Mouse (Mus musculus) small intestine, adult 2 months (tissue): ENCODE data around the gene Arhgap31. TPM values are rescaled to one million over a fixed set of nuclear protein-coding genes. Genes with fewer than 3 reads are reported as not detected.
"Not testable (repeated sequence)": the region's sequence is repeated elsewhere in the genome, so short reads cannot be mapped to it uniquely, and the experiment has no call there.

Experiments
- H3K27ac ChIP-seq: fragments of 200-500 bp; 2 replicates; pipeline ENCODE4 v1.5.1; 2012; ENCODE audit warnings: low read depth, low read length, control low read depth, inconsistent platforms; ENCODE audit not compliant: insufficient read depth
- H3K27me3 ChIP-seq: fragments of 200-500 bp; 2 replicates; pipeline ENCODE4 v1.6.1; 2012; ENCODE audit warnings: mild to moderate bottlenecking, moderate library complexity, low read length, inconsistent platforms; ENCODE audit not compliant: control insufficient read depth, insufficient read depth
- H3K36me3 ChIP-seq: fragments of 200-500 bp; 2 replicates; pipeline ENCODE4 v1.6.1; 2012; ENCODE audit warnings: mild to moderate bottlenecking, low read length, control low read depth, inconsistent platforms; ENCODE audit not compliant: control insufficient read depth, insufficient read depth
- H3K4me1 ChIP-seq: fragments of 200-500 bp; 2 replicates; pipeline ENCODE4 v1.6.1; 2012; ENCODE audit warnings: low read length, inconsistent platforms, mixed read lengths; ENCODE audit not compliant: control insufficient read depth, insufficient read depth, insufficient read length
- H3K4me3 ChIP-seq: fragments of 200-500 bp; 2 replicates; pipeline ENCODE4 v1.5.1; 2012; ENCODE audit warnings: low read depth, mild to moderate bottlenecking, control low read depth, inconsistent platforms, low read length, moderate library complexity
- CTCF ChIP-seq: fragments of 200-500 bp; IDR thresholded peaks from 2 replicates; pipeline ENCODE4 v1.5.1; 2012; ENCODE audit warnings: low read depth, mild to moderate bottlenecking, control low read depth, inconsistent platforms, low read length, moderate library complexity, mixed read lengths; ENCODE audit not compliant: insufficient replicate concordance, insufficient read length; ENCODE audit errors: extremely low read depth
- POLR2A ChIP-seq: fragments of 200-500 bp; IDR thresholded peaks from 2 replicates; pipeline ENCODE4 v1.6.1; 2012; ENCODE audit warnings: low read depth, mild to moderate bottlenecking, control low read depth, inconsistent platforms, low read length, moderate library complexity
- WGBS: fragments of 180-500 bp; shearing (Covaris S2); methylation state at CpG from one replicate; pipeline ENCODE4 v1.1.7; 2018; 5-methylcytosine and 5-hydroxymethylcytosine counted together
- polyA plus RNA-seq: library from polyadenylated mRNA; depleted of rRNA; stranded (reverse); fragments of >200 nt; gene quantifications from 2 replicates; pipeline ENCODE4 v1.2.3, GENCODE M21; 2012

Gene Arhgap31
- polyA plus RNA-seq, 1 experiment = 4.0 TPM

DNA sequence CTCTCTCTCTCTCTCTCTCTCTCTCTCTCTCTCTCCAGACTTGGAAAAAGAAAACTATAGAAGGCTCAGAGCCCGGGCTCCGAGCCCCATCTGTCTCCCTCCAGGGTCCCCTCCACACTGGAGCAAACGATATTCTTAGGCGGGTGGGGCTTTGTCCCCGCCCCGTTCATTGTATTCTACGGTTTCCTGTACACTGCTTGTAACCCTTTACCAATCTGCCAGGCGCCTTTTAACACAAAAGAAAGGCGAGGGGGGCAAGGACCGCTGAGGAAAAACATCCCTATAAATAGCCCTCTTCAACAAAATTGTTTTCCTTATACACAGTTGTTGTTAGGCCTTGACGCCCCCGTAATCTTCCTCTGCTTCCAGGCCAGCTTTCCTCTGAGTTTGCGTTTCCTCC lies 11.9 kb upstream of the Arhgap31 start:
- TF ChIP-seq POLR2A (no peak), CTCF (no peak)
- Histone ChIP-seq H3K36me3 (no peaks in the 10 kb centered on the region), H3K27me3 (no peaks in the 10 kb centered on the region), H3K27ac (no peak overlapping the region), H3K4me3 (no peak overlapping the region), H3K4me1 (no peaks in the 10 kb centered on the region)
- WGBS = 45% methylated on average over 13 of the region's 13 CpGs

DNA sequence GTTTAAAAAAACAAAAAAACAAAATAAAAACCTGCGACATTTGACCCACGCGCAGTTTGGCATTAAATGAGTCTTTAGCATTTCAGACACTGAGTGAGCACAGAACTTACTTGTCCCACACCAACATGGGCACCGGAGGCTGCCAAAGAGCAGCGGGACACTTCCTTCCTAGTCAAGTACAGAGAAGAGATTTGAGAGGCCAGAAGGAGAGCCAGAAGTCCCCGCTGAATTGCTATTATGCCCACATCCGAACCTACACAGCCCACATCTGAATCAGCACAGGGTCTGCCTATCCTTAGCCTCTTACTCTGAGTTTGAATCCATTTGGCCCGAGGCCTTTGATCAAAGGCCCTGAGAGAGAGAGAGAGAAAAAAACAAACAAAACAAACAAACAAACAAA lies 11.2 kb upstream of the Arhgap31 start:
- Histone ChIP-seq H3K36me3 (no peaks in the 10 kb centered on the region), H3K4me3 (no peak overlapping the region), H3K27ac (peak overlapping the region; percentile 22; the same call in 1 of the 2 replicates), H3K4me1 (no peaks in the 10 kb centered on the region), H3K27me3 (no peaks in the 10 kb centered on the region)
- 75% methylated on average over 8 of the region's 8 CpGs for WGBS
- no peak for TF ChIP-seq POLR2A
- no peak for TF ChIP-seq CTCF

DNA sequence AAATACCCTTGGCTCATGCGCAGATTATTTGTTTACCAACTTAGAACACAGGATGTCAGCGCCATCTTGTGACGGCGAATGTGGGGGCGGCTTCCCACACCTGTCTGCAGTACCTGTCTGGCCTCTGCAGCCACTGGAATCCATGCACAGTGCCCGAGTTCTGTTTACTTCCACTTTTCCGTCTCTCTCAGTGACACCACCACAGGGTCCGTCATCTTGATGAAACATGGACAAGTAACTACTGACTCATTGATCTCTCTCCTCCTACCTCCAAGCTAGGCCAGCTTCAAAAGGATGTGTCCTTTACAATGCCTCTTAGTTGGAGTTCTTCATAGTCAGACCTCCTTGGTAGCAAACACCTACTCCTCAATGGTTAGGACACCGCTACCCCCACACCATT lies 8.3 kb upstream of the Arhgap31 start:
- 91% methylated on average over 9 of the region's 9 CpGs for WGBS
- no peaks in the 10 kb centered on the region for H3K36me3 ChIP-seq
- H3K4me3 ChIP-seq = no peak overlapping the region
- no peaks in the 10 kb centered on the region for H3K27me3 ChIP-seq
- TF ChIP-seq POLR2A = no peak
- TF ChIP-seq CTCF = no peak
- H3K27ac ChIP-seq = no peak overlapping the region
- H3K4me1 ChIP-seq = no peaks in the 10 kb centered on the region

DNA sequence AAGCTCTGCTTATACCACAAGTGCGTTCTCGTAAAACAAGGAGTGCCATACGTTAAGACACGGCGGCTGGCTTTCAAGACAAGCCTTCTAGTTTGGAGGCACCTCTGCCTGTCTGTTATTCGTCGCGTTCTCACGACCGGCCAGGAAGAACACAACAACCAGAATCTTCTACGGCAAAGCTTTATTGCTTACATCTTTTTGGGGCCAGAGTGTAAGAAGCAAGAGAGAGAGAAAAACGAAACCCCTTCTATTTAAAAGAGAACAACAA lies 1.1 kb upstream of the Arhgap31 start:
- Histone ChIP-seq H3K27ac (peak overlapping the region; percentile 91), H3K4me3 (peak overlapping the region; percentile 25)
- H3K36me3 ChIP-seq, H3K4me1 ChIP-seq, H3K27me3 ChIP-seq: not testable (repeated sequence)
- 29% methylated on average over 11 of the region's 12 CpGs for WGBS

DNA sequence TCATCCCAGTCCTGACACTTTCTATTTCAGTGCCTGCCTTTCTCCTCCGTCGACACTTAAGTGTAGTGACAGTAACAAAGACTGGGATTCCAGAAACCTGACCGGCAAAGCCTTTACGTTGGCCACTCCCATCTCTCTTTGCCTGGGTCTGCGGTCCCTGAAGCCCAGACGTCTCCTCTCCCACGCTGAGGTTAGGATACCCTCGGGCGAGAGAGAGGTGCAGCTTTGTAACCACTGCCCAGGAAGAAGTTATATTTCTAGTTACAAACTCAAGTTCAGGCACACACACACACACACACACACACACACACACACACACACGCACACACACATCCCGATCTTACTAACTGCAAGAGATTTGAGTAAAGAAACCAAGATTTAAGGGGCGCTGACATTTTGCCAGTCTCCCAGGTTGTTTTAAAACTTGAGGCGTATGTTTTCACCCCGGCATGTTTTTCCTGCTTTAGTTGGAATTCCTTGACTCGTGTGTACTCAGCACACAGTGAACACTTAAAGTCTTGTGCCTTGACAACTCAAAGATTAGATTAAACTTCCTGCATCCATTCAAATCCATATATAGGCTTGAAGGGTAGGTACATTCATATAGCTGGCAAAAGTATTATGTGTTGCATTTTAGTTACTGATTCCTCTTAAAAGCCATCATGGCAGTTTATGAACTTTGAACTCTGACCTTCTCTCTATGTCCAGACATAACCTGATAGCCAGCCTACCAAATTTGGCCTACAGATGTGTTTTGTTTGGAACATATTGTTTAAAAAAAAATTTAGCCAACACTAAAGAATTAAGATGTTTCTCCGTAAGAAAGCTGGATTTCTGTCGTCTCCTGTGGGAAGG lies 557 bp upstream of the Arhgap31 start:
- Histone ChIP-seq H3K4me1 (no peaks in the 10 kb centered on the region), H3K36me3 (no peaks in the 10 kb centered on the region), H3K4me3 (peak overlapping the region; percentile 95), H3K27me3 (no peaks in the 10 kb centered on the region), H3K27ac (peak overlapping the region; percentile 91)
- no peak for TF ChIP-seq POLR2A
- no peak for TF ChIP-seq CTCF
- 12% methylated on average over 17 of the region's 17 CpGs for WGBS

DNA sequence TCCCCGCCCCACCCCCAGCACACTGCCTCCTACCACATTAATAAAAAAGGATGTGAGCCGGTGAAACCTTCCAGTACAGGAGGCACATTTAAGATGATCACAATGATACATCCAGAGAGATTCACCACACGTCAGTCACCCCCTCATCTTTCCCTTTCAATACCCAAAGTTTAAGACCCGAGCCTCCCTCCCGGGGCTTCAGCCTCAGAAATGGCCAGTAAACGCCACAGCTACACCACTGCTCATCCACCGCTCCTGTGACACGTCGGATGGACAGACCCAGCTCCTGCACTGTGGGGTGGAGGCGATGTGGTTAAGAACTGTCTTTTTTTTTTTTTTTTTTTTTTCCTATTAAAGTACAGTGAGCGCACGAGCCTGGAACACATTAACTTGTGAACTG lies 969 bp downstream of the Arhgap31 start:
- Histone ChIP-seq H3K27me3 (no peaks in the 10 kb centered on the region), H3K36me3 (no peaks in the 10 kb centered on the region), H3K4me1 (no peaks in the 10 kb centered on the region), H3K27ac (peak overlapping the region; percentile 91), H3K4me3 (peak overlapping the region; percentile 95)
- TF ChIP-seq POLR2A (no peak), CTCF (no peak)
- 7% methylated on average over 12 of the region's 12 CpGs for WGBS

DNA sequence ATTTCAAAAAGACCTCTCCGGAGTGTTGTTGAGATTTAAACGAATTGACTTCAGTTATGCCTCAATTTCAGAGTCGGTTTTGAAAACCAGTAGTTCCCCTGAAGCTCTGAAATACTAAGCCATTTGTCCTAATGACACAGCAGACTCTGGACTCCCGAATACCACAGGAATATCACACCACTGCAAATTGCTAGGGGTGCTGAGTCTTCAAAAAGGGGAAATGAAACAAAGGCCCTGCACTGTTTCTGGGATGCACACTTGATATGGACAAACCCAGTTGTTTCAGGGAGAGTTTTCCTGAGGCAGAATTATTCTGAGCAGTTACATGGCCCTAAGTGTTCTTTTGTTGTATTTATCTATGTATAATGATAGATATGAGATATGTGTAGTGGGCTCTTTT lies 1.8 kb downstream of the Arhgap31 start:
- no peaks in the 10 kb centered on the region; the same call in 1 of the 2 replicates for H3K4me1 ChIP-seq
- no peak overlapping the region for H3K4me3 ChIP-seq
- 60% methylated on average over 4 of the region's 4 CpGs for whole genome bisulfite sequencing
- TF ChIP-seq CTCF = no peak
- no peak for TF ChIP-seq POLR2A
- H3K27me3 ChIP-seq = no peaks in the 10 kb centered on the region
- H3K27ac ChIP-seq = no peak overlapping the region; the same call in 1 of the 2 replicates
- H3K36me3 ChIP-seq = no peaks in the 10 kb centered on the region
